Mouse (Mus musculus): ENCODE data around the gene Zkscan5. TPM values are rescaled to one million over a fixed set of nuclear protein-coding genes. Genes with fewer than 3 reads are reported as not detected.

Gene Zkscan5
- total and polyA plus RNA-seq, 2 experiments from 2014 or later, result 12.2 to 18.6 TPM

DNA sequence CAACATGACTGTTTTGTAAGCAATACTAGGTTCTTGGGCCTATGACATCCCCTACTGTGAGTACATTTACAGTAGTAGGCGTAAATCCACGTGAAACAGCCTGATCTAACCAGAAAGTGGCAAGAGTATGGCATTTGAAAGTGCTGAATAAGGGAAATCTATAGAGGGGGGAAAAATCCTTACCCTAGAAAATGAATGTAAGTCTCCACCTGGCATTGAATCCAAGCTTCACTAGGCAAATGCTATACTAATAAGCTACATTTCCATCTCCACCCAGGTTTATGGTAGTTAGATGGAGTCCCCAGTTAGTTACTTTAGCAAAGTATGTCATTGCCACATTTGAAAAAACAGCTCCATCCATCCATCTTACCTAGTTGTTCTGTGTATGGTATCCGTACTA, 45.2 kb downstream of the Zkscan5 start:
- Histone ChIP-seq H3K27ac (ENCODE audit: low read depth, low read length) (no peak overlapping the region), H3K4me2 (ENCODE audit: low read depth) (no peak overlapping the region), H3K9me3 (ENCODE audit: low read length) (no peaks in the 10 kb centered on the region), H3K4me3 (ENCODE audit: low read depth, low read length) (no peak overlapping the region), H3K4me1 (ENCODE audit: insufficient read depth) (no peaks in the 10 kb centered on the region), H3K9ac (no peak overlapping the region), H3K27me3 (ENCODE audit: insufficient read depth, low read length) (no peaks in the 10 kb centered on the region), H3K36me3 (ENCODE audit: insufficient read depth) (peaks cover 23% of the 10 kb centered on the region)
- 93% methylated on average over 3 of the region's 3 CpGs for WGBS
- TF ChIP-seq CTCF (IDR thresholded peaks at IDR 0.05; ENCODE audit: low read depth), result no peak
- DNase-seq (no peak), ATAC-seq (no peak)

Other genes with a start within 250 kb of the Zkscan5 start
- 49.2 and 55.5 TPM in 2 replicates for gene Smurf1, start 238.7 kb upstream of the Zkscan5 start, total RNA-seq (2014; rRNA removed)
- gene Smurf1, start 238.7 kb upstream of the Zkscan5 start, polyA plus RNA-seq (2015; fragmentation: Nextera tagmentation; extraction: Ambion mirVana), result 15.3 and 21.6 TPM in 2 replicates
- not detected in 2 replicates for gene Gm4871, start 171.8 kb upstream of the Zkscan5 start, total RNA-seq (2014; rRNA removed)
- not detected in 2 replicates for gene Gm4871, start 171.8 kb upstream of the Zkscan5 start, polyA plus RNA-seq (2015; fragmentation: Nextera tagmentation; extraction: Ambion mirVana)
- gene 1700018F24Rik, start 161.6 kb upstream of the Zkscan5 start, total RNA-seq (2014; rRNA removed), result not detected in 2 replicates
- not detected in 2 replicates for gene 1700018F24Rik, start 161.6 kb upstream of the Zkscan5 start, polyA plus RNA-seq (2015; fragmentation: Nextera tagmentation; extraction: Ambion mirVana)
- 146 and 156 TPM in 2 replicates for gene Arpc1a, start 120.7 kb upstream of the Zkscan5 start, total RNA-seq (2014; rRNA removed)
- gene Arpc1a, start 120.7 kb upstream of the Zkscan5 start, polyA plus RNA-seq (2015; fragmentation: Nextera tagmentation; extraction: Ambion mirVana), result 246 and 273 TPM in 2 replicates
- gene Kpna7, start 120.5 kb upstream of the Zkscan5 start, total RNA-seq (2014; rRNA removed), result 0.46 TPM in 1 of 2 replicates, not detected in the other
- gene Kpna7, start 120.5 kb upstream of the Zkscan5 start, polyA plus RNA-seq (2015; fragmentation: Nextera tagmentation; extraction: Ambion mirVana), result not detected in 2 replicates
- gene Arpc1b, start 90.3 kb upstream of the Zkscan5 start, total RNA-seq (2014; rRNA removed), result 28.6 and 34.2 TPM in 2 replicates
- 59.9 and 67.1 TPM in 2 replicates for gene Arpc1b, start 90.3 kb upstream of the Zkscan5 start, polyA plus RNA-seq (2015; fragmentation: Nextera tagmentation; extraction: Ambion mirVana)
- 65.9 and 66.4 TPM in 2 replicates for gene Pdap1, start 64.3 kb upstream of the Zkscan5 start, total RNA-seq (2014; rRNA removed)
- gene Pdap1, start 64.3 kb upstream of the Zkscan5 start, polyA plus RNA-seq (2015; fragmentation: Nextera tagmentation; extraction: Ambion mirVana), result 135 and 140 TPM in 2 replicates
- gene Bud31, start 64.2 kb upstream of the Zkscan5 start, total RNA-seq (2014; rRNA removed), result 127 and 138 TPM in 2 replicates
- 166 and 206 TPM in 2 replicates for gene Bud31, start 64.2 kb upstream of the Zkscan5 start, polyA plus RNA-seq (2015; fragmentation: Nextera tagmentation; extraction: Ambion mirVana)
- 30.1 and 32.6 TPM in 2 replicates for gene Ptcd1, start 37.5 kb upstream of the Zkscan5 start, total RNA-seq (2014; rRNA removed)
- 20.4 and 21.7 TPM in 2 replicates for gene Ptcd1, start 37.5 kb upstream of the Zkscan5 start, polyA plus RNA-seq (2015; fragmentation: Nextera tagmentation; extraction: Ambion mirVana)
- gene Cpsf4, start 37.3 kb upstream of the Zkscan5 start, total RNA-seq (2014; rRNA removed), result 47.9 and 52.7 TPM in 2 replicates
- 38.1 and 39.2 TPM in 2 replicates for gene Cpsf4, start 37.3 kb upstream of the Zkscan5 start, polyA plus RNA-seq (2015; fragmentation: Nextera tagmentation; extraction: Ambion mirVana)
- gene Atp5j2, start 12.5 kb upstream of the Zkscan5 start, total RNA-seq (2014; rRNA removed), result 139 and 295 TPM in 2 replicates
- 570 and 702 TPM in 2 replicates for gene Atp5j2, start 12.5 kb upstream of the Zkscan5 start, polyA plus RNA-seq (2015; fragmentation: Nextera tagmentation; extraction: Ambion mirVana)
- gene Zkscan14, start 2.7 kb upstream of the Zkscan5 start, total RNA-seq (2014; rRNA removed), result 15.6 and 16.0 TPM in 2 replicates
- gene Zkscan14, start 2.7 kb upstream of the Zkscan5 start, polyA plus RNA-seq (2015; fragmentation: Nextera tagmentation; extraction: Ambion mirVana), result 11.7 TPM in 2 replicates
- gene Zfp655, start 27.2 kb downstream of the Zkscan5 start, total RNA-seq (2014; rRNA removed), result 28.2 and 36.2 TPM in 2 replicates
- gene Zfp655, start 27.2 kb downstream of the Zkscan5 start, polyA plus RNA-seq (2015; fragmentation: Nextera tagmentation; extraction: Ambion mirVana), result 23.9 and 25.7 TPM in 2 replicates
- 20.9 and 27.4 TPM in 2 replicates for gene Zscan25, start 75.9 kb downstream of the Zkscan5 start, total RNA-seq (2014; rRNA removed)
- gene Zscan25, start 75.9 kb downstream of the Zkscan5 start, polyA plus RNA-seq (2015; fragmentation: Nextera tagmentation; extraction: Ambion mirVana), result 0.48 and 0.65 TPM in 2 replicates
- gene Cyp3a57, start 140.7 kb downstream of the Zkscan5 start, total RNA-seq (2014; rRNA removed), result not detected in 2 replicates
- gene Cyp3a57, start 140.7 kb downstream of the Zkscan5 start, polyA plus RNA-seq (2015; fragmentation: Nextera tagmentation; extraction: Ambion mirVana), result not detected in 2 replicates

Data from forebrain, postnatal 0 days (tissue).